Mouse (Mus musculus) forebrain, embryonic 11.5 days (tissue): ENCODE results near the gene Uqcc1. TPM values are rescaled to one million over a fixed set of nuclear protein-coding genes. Genes with fewer than 3 reads are reported as not detected.
"Not testable (repeated sequence)": the region's sequence is repeated elsewhere in the genome, so short reads cannot be mapped to it uniquely, and the experiment has no call there.

Source experiments
- ATAC-seq: fragments of 200-750 bp; cut with Nextera tagmentation; replicated peaks from 2 replicates; pipeline ENCODE4 v1.8.0; 2017; ENCODE audit warnings: moderate TSS enrichment; ENCODE audit not compliant: low FRiP score
- DNase-seq: peaks from one replicate; pipeline ENCODE4 v3.0.0-alpha.2; 2017; ENCODE audit warnings: low spot score
- H3K27ac ChIP-seq: fragments of 300-500 bp; sonication (generic); 2 replicates; pipeline ENCODE4 v1.5.1; 2014; ENCODE audit warnings: low read depth, low read length
- H3K27me3 ChIP-seq: fragments of 300-500 bp; sonication (generic); 2 replicates; pipeline ENCODE4 v1.6.1; 2014; ENCODE audit warnings: mild to moderate bottlenecking, low read length, mixed read lengths; ENCODE audit not compliant: control insufficient read depth, insufficient read depth
- H3K36me3 ChIP-seq: fragments of 300-500 bp; sonication (generic); 2 replicates; pipeline ENCODE4 v1.6.1; 2014; ENCODE audit warnings: mild to moderate bottlenecking, low read length, moderate library complexity, mixed read lengths; ENCODE audit not compliant: control insufficient read depth, insufficient read depth
- H3K4me1 ChIP-seq: fragments of 300-500 bp; sonication (generic); replicated peaks from 2 replicates; pipeline ENCODE4 v1.6.1; 2014; ENCODE audit warnings: low read length, mixed read lengths; ENCODE audit not compliant: control insufficient read depth, insufficient read depth
- H3K4me2 ChIP-seq: fragments of 300-500 bp; sonication (generic); 2 replicates; pipeline ENCODE4 v1.6.1; 2014; ENCODE audit warnings: low read depth, mild to moderate bottlenecking, low read length, moderate library complexity, mixed read lengths; ENCODE audit not compliant: severe bottlenecking
- H3K4me3 ChIP-seq: fragments of 300-500 bp; sonication (generic); 2 replicates; pipeline ENCODE4 v1.5.1; 2014; ENCODE audit warnings: low read depth, low read length
- H3K9ac ChIP-seq: fragments of 300-500 bp; sonication (generic); 2 replicates; pipeline ENCODE4 v1.6.1; 2014; ENCODE audit warnings: low read length
- H3K9me3 ChIP-seq: fragments of 300-500 bp; sonication (generic); 2 replicates; pipeline ENCODE4 v1.6.1; 2016; ENCODE audit warnings: low read length, mixed read lengths; ENCODE audit not compliant: control insufficient read depth
- WGBS: fragments of 180-500 bp; shearing (Covaris S2); extraction: QIAGEN DNeasy Blood & Tissue Kit; methylation state at CpG from one replicate; pipeline ENCODE4 v1.1.7; 2014; 5-methylcytosine and 5-hydroxymethylcytosine counted together
- polyA plus RNA-seq: library from polyadenylated mRNA; unstranded; fragments of >200 nt; fragmentation: Nextera tagmentation; extraction: Ambion mirVana; gene quantifications from 2 replicates; pipeline ENCODE4 v1.2.1, GENCODE M21; 2014

The Uqcc1 gene
- polyA plus RNA-seq, 1 experiment from 2014 or later, result 78.0 TPM

GRCm38 (mm10) chr2:155834732-155835131, 95.4 kb downstream of the Uqcc1 start, which contains the start of gene Fam83c:
TSS of gene Fam83c (minus strand) at chr2:155834854.
- no peak within 1 kb of the TSS for H3K4me2 ChIP-seq
- H3K27me3 ChIP-seq, result no peaks in the 10 kb centered on the region
- H3K4me3 ChIP-seq, result no peak within 1 kb of the TSS
- H3K4me1 ChIP-seq, result no peaks in the 10 kb centered on the region
- ATAC-seq (no peak), DNase-seq (no peak)
- WGBS, result 67% methylated on average over 9 of the region's 9 CpGs
- H3K36me3 ChIP-seq, result no peaks in the 10 kb centered on the region
- H3K9me3 ChIP-seq, result no peaks in the 10 kb centered on the region
- no peak within 1 kb of the TSS for H3K27ac ChIP-seq
- no peak within 1 kb of the TSS for H3K9ac ChIP-seq

GRCm38 (mm10) chr2:155832087-155832486, 98.0 kb downstream of the Uqcc1 start:
- not testable (repeated sequence) for H3K4me3 ChIP-seq, DNase-seq, H3K9me3 ChIP-seq, H3K9ac ChIP-seq, H3K27ac ChIP-seq, H3K4me1 ChIP-seq, H3K27me3 ChIP-seq, H3K4me2 ChIP-seq, H3K36me3 ChIP-seq, ATAC-seq
- 75% methylated on average over 1 of the region's 1 CpGs for WGBS

- Histone ChIP-seq H3K4me1 (peaks cover 3% of the 10 kb centered on the region), H3K27ac (no peak overlapping the region), H3K9ac (no peak overlapping the region), H3K9me3 (no peaks in the 10 kb centered on the region), H3K27me3 (no peaks in the 10 kb centered on the region), H3K4me3 (no peak overlapping the region), H3K36me3 (no peaks in the 10 kb centered on the region), H3K4me2 (no peak overlapping the region)
- no peak for DNase-seq
- whole genome bisulfite sequencing, result 57% methylated on average over 9 of the region's 9 CpGs
- ATAC-seq, result no peak
Observed at GRCm38 (mm10) chr2:155831302-155831701, 98.8 kb downstream of the Uqcc1 start.

DNA sequence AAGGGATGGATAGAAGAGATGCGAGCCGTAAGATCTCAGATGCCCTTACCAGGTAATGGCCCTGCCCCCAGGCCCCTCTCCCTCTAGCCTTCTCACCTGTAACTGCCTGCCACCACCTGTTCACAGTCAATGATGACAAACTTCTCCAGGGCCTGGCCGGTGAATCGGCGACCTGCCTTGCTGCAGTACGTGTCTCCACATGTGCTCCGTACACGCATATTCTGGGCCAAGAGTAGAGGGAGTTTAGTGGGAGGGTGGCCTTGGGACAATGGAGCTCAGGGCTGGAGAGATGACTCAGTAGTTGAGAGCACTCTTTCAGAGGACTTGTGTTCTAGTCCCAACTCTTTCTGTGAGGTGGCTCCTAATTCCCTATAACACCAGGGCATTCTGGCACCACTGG, 99.3 kb downstream of the Uqcc1 start:
- Histone ChIP-seq H3K9me3 (no peaks in the 10 kb centered on the region), H3K36me3 (no peaks in the 10 kb centered on the region), H3K9ac (no peak overlapping the region), H3K27me3 (no peaks in the 10 kb centered on the region), H3K27ac (no peak overlapping the region), H3K4me2 (no peak overlapping the region), H3K4me1 (peaks cover 5% of the 10 kb centered on the region), H3K4me3 (no peak overlapping the region)
- ATAC-seq (no peak), DNase-seq (no peak)
- WGBS, result 92% methylated on average over 8 of the region's 8 CpGs

DNA sequence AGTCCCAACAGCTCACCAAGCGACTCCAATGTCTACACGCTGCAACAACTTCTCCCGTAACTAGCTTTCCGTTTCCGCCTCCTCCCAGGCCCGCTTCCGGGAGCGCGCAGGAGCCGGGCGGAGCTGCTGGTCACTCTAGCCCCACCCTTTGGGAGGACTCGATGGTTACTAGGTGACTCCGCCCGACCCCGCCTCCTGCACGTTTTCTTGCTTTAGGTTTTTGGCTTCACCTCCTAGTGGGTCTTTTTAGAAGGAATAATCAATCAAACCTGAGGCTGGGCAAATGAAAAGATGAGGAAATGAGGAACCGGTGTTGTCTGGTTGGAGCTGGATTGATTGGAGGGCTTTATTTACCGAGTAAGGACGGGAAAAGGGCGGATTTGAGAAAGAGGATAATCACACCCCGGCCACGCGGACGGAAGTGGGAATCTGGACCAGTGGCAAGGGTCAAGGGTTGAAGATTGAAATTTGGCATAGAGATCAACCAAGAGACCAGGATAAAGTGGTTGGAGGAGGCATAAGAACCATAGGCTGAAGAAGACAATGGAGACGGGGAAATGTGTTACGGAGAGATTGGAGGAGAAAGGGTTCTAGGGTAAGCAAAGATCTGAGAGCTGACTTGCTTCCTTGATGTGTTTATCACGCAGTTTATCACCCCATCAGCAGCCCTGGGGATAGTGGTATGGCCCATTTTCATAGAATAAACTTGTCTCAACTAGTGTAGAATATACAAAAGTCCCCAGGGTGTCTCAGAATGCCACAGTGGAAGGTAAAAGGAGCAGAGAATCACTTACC, 103.3 kb downstream of the Uqcc1 start, which contains the start of gene Eif6:
Eif6 (minus strand) TSS at position 296 of the 795 bp plus-strand sequence.
- Histone ChIP-seq H3K27ac (no peak within 1 kb of the TSS), H3K9me3 (no peaks in the 10 kb centered on the region), H3K4me3 (peak within 1 kb of the TSS; percentile 91), H3K4me1 (peaks cover 8% of the 10 kb centered on the region), H3K4me2 (peak within 1 kb of the TSS; percentile 92), H3K27me3 (no peaks in the 10 kb centered on the region), H3K9ac (peak within 1 kb of the TSS; percentile 83), H3K36me3 (no peaks in the 10 kb centered on the region)
- whole genome bisulfite sequencing, result 3% methylated on average over 27 of the region's 27 CpGs
- peak; percentile 94 for DNase-seq
- peak; percentile 92 for ATAC-seq

DNA sequence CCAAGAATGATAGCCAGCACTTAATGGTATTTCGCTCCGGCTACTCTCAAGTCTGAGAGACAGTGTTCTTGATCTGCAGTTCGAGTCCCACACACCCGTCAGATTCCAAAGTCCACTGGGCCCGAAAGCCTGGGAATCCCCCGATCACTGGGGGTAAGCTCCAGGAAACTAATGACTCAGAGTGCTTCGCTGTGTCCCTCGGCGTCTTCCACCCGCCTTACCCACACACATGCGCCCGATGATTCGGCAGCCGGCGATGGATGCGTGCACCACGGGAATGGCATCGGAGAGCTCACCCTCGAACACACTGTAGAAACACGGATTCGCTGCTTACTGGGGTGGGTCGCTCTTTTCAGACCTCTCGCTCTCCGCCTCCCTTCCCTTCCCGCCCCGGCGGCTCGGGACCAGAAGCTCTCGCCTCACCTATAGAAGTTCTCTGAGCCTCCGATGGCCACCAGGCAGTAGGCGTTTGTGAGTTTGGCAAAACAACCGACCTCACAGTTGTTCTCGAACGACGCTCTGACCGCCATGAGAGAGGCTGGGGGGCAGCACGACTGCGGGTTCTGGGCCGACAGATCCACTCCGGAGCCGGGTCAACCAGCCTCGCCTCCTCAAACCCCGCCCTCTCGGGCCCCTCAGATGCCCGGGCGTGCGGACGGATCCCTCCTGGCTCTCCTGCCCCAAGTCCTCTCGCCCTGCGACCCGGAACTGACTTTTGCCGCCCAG, 104.0 kb downstream of the Uqcc1 start:
- H3K4me2 ChIP-seq, result peak overlapping the region; percentile 92
- H3K9me3 ChIP-seq, result no peaks in the 10 kb centered on the region
- WGBS, result 4% methylated on average over 52 of the region's 52 CpGs
- H3K4me3 ChIP-seq, result peak overlapping the region; percentile 91
- DNase-seq (no peak), ATAC-seq (no peak; the same call in 1 of the 2 replicates)
- H3K27me3 ChIP-seq, result no peaks in the 10 kb centered on the region
- peaks cover 8% of the 10 kb centered on the region for H3K4me1 ChIP-seq
- peak overlapping the region; percentile 83 for H3K9ac ChIP-seq
- H3K27ac ChIP-seq, result no peak overlapping the region
- H3K36me3 ChIP-seq, result peaks cover 4% of the 10 kb centered on the region; the same call in 1 of the 2 replicates

DNA sequence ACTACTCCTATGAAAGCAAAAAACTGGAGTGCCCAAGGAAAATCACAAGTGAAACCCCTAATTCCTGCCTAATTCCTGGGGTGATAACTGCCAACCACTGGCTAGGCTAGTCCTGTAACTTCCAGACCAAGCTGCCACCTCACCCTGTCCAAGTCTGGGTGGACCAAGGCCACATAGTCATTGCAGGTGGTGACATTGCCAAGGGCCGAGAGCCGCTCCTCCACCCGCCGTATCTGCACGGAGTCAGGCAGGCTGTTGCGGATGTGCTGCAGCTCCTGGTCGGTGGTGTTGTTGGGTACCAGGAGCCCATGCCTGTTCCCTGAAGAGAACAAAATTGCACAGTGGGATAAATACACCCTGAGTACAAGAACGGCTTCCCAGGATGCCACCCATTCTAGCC, 106.4 kb downstream of the Uqcc1 start:
- WGBS, result 93% methylated on average over 8 of the region's 8 CpGs
- ATAC-seq, result no peak
- Histone ChIP-seq H3K4me2 (no peak overlapping the region), H3K9me3 (no peaks in the 10 kb centered on the region), H3K27me3 (no peaks in the 10 kb centered on the region), H3K36me3 (peaks cover 4% of the 10 kb centered on the region; the same call in 1 of the 2 replicates), H3K27ac (no peak overlapping the region), H3K4me3 (no peak overlapping the region), H3K9ac (no peak overlapping the region), H3K4me1 (peaks cover 8% of the 10 kb centered on the region)
- DNase-seq, result no peak

GRCm38 (mm10) chr2:155820779-155821178, 109.3 kb downstream of the Uqcc1 start:
- Histone ChIP-seq H3K36me3 (peaks cover 4% of the 10 kb centered on the region; the same call in 1 of the 2 replicates), H3K27me3 (no peaks in the 10 kb centered on the region)
- DNase-seq, result no peak

More at GRCm38 (mm10) chr2:155820779-155821178, 109.3 kb downstream of the Uqcc1 start:
- H3K4me2 ChIP-seq, result no peak overlapping the region
- H3K4me3 ChIP-seq, result no peak overlapping the region
- peaks cover 2% of the 10 kb centered on the region; the same call in 1 of the 2 replicates for H3K4me1 ChIP-seq
- no peak overlapping the region for H3K9ac ChIP-seq
- WGBS, result 96% methylated on average over 5 of the region's 5 CpGs
- no peak for ATAC-seq
- H3K9me3 ChIP-seq, result no peaks in the 10 kb centered on the region
- H3K27ac ChIP-seq, result no peak overlapping the region
